Mouse (Mus musculus) embryonic facial prominence, embryonic 11.5 days (tissue): ENCODE measurements at regions not wholly inside any gene's neighbourhood (a gene's known extent, or its start where the extent isn't known, plus 50 kb on each side); places are given as distances from the start of the nearest gene placed in this dataset.

ENCODE experiments used
- ATAC-seq: fragments of 200-750 bp; cut with Nextera tagmentation; replicated peaks from 2 replicates; pipeline ENCODE4 v1.8.0; 2017; ENCODE audit warnings: low read depth; ENCODE audit not compliant: insufficient number of reproducible peaks, low FRiP score, low TSS enrichment
- DNase-seq: peaks from one replicate; pipeline ENCODE4 v3.0.0-alpha.2; 2015; ENCODE audit warnings: low spot score
- H3K27ac ChIP-seq: fragments of 300-500 bp; sonication (generic); replicated peaks from 2 replicates; pipeline ENCODE4 v1.5.1; 2014; ENCODE audit warnings: mild to moderate bottlenecking, low read depth, low read length, control low read depth
- H3K27me3 ChIP-seq: fragments of 300-500 bp; sonication (generic); 2 replicates; pipeline ENCODE4 v1.6.1; 2014; ENCODE audit warnings: mild to moderate bottlenecking, low read length, moderate library complexity, mixed read lengths; ENCODE audit not compliant: control insufficient read depth, insufficient read depth
- H3K36me3 ChIP-seq: fragments of 300-500 bp; sonication (generic); replicated peaks from 2 replicates; pipeline ENCODE4 v1.6.1; 2014; ENCODE audit warnings: low read depth, mild to moderate bottlenecking, low read length, moderate library complexity, mixed read lengths; ENCODE audit not compliant: control insufficient read depth, insufficient read depth
- H3K4me1 ChIP-seq: fragments of 300-500 bp; sonication (generic); 2 replicates; pipeline ENCODE4 v1.6.1; 2014; ENCODE audit warnings: low read length, mixed read lengths; ENCODE audit not compliant: control insufficient read depth, insufficient read depth
- H3K4me2 ChIP-seq: fragments of 300-500 bp; sonication (generic); 2 replicates; pipeline ENCODE4 v1.6.1; 2014; ENCODE audit warnings: low read depth, mild to moderate bottlenecking, control low read depth, low read length, moderate library complexity
- H3K4me3 ChIP-seq: fragments of 300-500 bp; sonication (generic); 2 replicates; pipeline ENCODE4 v1.5.1; 2014; ENCODE audit warnings: low read depth, low read length, control low read depth
- H3K9ac ChIP-seq: fragments of 300-500 bp; sonication (generic); replicated peaks from 2 replicates; pipeline ENCODE4 v1.6.1; 2014; ENCODE audit warnings: mild to moderate bottlenecking, control low read depth, low read length
- H3K9me3 ChIP-seq: fragments of 300-500 bp; sonication (generic); replicated peaks from 2 replicates; pipeline ENCODE4 v1.6.1; 2016; ENCODE audit warnings: mild to moderate bottlenecking, low read length, inconsistent platforms, mixed read lengths; ENCODE audit not compliant: control insufficient read depth
- WGBS: fragments of 180-500 bp; shearing (Covaris S2); extraction: QIAGEN DNeasy Blood & Tissue Kit; methylation state at CpG from one replicate; pipeline ENCODE4 v1.1.7; 2014; 5-methylcytosine and 5-hydroxymethylcytosine counted together

DNA sequence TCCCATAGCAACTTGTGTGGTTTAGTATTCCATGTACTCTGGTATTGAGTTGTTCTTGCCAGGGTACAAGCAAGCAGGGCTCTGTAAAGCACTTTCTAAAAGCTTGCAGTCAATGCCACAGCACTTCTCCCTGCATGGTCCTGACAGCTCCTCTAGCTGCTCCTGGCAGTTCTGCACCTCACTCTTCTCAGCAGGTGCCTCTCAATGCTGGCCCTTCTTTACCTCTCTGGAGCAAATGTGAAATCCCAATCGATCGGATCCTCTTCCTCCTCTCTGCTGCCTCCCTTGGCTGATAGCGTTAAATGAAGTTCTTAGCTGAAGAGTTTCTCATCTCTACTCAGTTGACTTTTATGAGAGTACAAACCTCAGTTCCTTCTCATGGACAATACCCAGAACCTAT, 939.1 kb downstream of the Tmem182 start:
- no peak overlapping the region for H3K9ac ChIP-seq
- no peak overlapping the region for H3K27ac ChIP-seq
- H3K27me3 ChIP-seq = no peaks in the 10 kb centered on the region
- H3K4me1 ChIP-seq = no peaks in the 10 kb centered on the region
- no peak overlapping the region for H3K4me3 ChIP-seq
- DNase-seq (no peak), ATAC-seq (no peak)
- WGBS = 53% methylated on average over 3 of the region's 3 CpGs
- no peak overlapping the region for H3K4me2 ChIP-seq
- no peaks in the 10 kb centered on the region for H3K9me3 ChIP-seq
- H3K36me3 ChIP-seq = no peaks in the 10 kb centered on the region

DNA sequence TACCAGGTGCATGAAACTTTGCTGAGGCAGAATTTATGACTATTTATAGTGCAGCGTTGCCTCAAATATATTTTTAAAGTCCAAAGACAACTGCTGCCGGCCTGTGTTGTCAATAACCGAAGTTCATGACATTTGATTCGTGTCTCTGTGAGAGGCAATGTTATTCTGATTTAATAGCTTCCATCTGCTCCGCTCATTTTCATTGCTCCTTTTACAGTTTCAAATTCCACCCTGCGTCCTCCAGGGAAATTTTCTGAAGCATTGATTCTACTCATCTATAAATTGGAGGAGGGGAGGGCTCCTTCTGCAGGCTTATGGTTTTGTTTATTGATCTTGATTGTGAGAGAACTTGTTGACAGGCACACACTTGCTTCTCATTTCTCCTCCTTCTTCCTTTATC, 936.2 kb upstream of the Pou3f3 start:
- WGBS = 21% methylated on average over 6 of the region's 6 CpGs
- Histone ChIP-seq H3K4me3 (no peak overlapping the region), H3K27ac (no peak overlapping the region), H3K9ac (no peak overlapping the region), H3K36me3 (no peaks in the 10 kb centered on the region), H3K4me1 (no peaks in the 10 kb centered on the region), H3K27me3 (no peaks in the 10 kb centered on the region), H3K9me3 (no peaks in the 10 kb centered on the region), H3K4me2 (no peak overlapping the region)
- DNase-seq (peak; percentile 81), ATAC-seq (no peak)
